Mouse (Mus musculus) lung, postnatal 0 days (tissue): ENCODE measurements at regions not wholly inside any gene's neighbourhood (a gene's known extent, or its start where the extent isn't known, plus 50 kb on each side); places are given as distances from the start of the nearest gene placed in this dataset.

Experiments
- CTCF ChIP-seq: IDR thresholded peaks from 2 replicates; pipeline ENCODE4 v1.5.1; 2016; ENCODE audit warnings: antibody characterized with exemption, mild to moderate bottlenecking
- EP300 ChIP-seq: IDR thresholded peaks from 2 replicates; pipeline ENCODE4 v1.6.1; 2016; ENCODE audit warnings: antibody characterized with exemption, mild to moderate bottlenecking, control low read depth

DNA sequence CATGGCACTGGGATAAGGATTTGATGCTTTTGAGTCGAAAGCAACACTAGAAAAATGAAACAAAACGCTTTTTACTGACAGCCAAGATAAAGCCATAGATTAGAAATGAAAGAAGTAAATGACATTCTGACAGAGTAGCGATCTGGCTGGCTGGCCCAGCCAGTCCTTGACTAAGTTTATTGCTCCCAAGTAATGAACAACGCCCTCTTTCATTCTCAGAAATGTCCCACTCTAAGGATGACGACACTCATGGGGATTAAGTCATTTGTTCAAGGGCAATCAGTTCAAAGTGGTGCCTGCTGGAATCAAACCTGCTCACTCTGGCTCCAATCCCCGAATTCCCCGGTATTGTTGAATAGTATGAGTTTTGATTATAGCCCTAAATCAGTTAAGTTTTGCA is 231.1 kb upstream of the F930015N05Rik start:
- TF ChIP-seq EP300: no peak
- no peak for TF ChIP-seq CTCF
